Mouse (Mus musculus): Measurements from ENCODE around the gene Lmx1b. TPM values are rescaled to one million over a fixed set of nuclear protein-coding genes. Genes with fewer than 3 reads are reported as not detected.

Gene Lmx1b
- polyA plus RNA-seq, 1 experiment from 2014 or later: 0.59 TPM

DNA sequence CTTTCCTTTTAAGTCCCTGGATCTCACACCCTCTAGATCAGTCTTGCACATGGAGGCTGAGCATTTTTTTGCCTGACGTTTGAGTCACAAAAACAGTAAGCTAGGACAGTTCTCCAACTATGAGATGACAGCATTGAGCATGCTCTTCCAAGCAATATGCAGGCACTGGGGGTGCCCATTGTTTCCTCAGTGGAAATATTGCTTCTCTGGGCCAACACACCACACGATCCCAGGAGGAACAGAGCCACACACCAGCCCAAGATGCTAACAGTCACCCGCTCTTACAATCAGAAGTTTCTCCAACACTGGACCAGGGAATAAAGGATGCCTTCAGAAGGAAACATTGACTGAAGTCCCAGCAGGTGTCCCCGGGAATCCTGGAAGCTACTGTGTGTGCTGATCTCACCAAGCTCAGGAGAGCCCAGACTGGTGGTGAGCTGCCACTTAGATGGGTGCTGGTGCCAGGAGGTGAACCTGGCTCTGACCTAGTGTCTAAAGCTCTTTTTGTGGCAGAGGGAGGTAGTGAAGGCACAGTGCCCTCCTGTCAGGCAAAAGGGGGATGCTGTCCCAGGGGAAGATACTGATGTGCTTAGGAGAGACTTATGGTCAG lies 5.7 kb downstream of the Lmx1b start:
- no peak for ATAC-seq (ENCODE audit: insufficient number of reproducible peaks, low FRiP score, low TSS enrichment, low read depth)
- no peak overlapping the region for H3K27ac ChIP-seq (replicated peaks)

DNA sequence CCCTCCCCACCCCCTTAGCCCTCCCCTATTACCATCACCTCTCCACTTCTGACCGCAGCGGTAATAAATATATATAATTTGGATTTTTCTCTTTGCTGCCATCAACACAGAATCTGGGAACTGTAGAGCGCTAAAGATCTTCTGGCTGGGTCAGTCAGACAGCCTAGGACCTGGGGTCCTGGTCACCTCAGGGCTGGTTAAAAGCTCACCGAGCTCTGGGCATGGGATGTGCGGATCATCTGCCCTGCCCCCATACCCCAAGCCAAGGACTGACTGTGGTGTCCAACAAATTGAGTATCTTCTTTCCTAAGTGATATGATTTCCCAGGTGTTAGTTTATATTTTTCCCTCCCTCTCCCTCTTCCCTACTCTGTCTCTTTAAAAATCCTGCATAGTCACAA lies 6.4 kb downstream of the Lmx1b start:
- Histone ChIP-seq H3K27me3 (peaks cover 98% of the 10 kb centered on the region), H3K27ac (replicated peaks) (no peak overlapping the region), H3K36me3 (no peaks in the 10 kb centered on the region), H3K9me3 (replicated peaks) (no peaks in the 10 kb centered on the region), H3K9ac (no peak overlapping the region), H3K4me1 (peaks cover 39% of the 10 kb centered on the region), H3K4me3 (replicated peaks) (no peak overlapping the region), H3K4me2 (replicated peaks) (no peak overlapping the region)
- ATAC-seq (ENCODE audit: insufficient number of reproducible peaks, low FRiP score, low TSS enrichment, low read depth): no peak
- 35% methylated on average over 5 of the region's 5 CpGs for WGBS

More for the DNA sequence above, 5.7 kb downstream of the Lmx1b start:
- WGBS: 47% methylated on average over 4 of the region's 4 CpGs
- H3K9ac ChIP-seq: no peak overlapping the region
- no peaks in the 10 kb centered on the region for H3K36me3 ChIP-seq
- peaks cover 39% of the 10 kb centered on the region for H3K4me1 ChIP-seq
- H3K4me3 ChIP-seq (replicated peaks): no peak overlapping the region
- H3K9me3 ChIP-seq (replicated peaks): no peaks in the 10 kb centered on the region
- H3K27me3 ChIP-seq: peaks cover 98% of the 10 kb centered on the region
- no peak overlapping the region for H3K4me2 ChIP-seq (replicated peaks)

DNA sequence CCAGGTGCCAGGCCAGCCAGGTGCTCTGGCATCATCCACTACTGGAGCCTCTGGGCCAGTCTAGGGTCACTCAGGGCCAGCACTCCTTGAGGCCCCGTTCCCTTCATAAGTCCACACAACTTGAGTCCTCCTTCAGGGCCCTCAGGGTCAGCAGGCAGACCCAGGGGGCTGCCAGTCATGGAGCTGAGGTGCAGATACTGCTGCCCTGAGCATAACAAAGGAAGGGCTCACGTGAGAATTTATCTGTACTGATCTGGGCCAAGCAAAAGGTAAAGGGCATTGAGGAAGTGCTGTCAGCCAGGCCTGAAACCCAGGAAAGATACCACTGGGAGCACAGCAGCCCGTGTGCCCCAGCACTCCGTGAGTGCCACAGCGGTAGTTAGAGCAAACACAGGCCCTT lies 7.1 kb downstream of the Lmx1b start:
- Histone ChIP-seq H3K36me3 (no peaks in the 10 kb centered on the region), H3K27ac (replicated peaks) (no peak overlapping the region), H3K9me3 (replicated peaks) (no peaks in the 10 kb centered on the region), H3K27me3 (peaks cover 96% of the 10 kb centered on the region), H3K4me1 (peaks cover 39% of the 10 kb centered on the region), H3K9ac (no peak overlapping the region), H3K4me2 (replicated peaks) (no peak overlapping the region), H3K4me3 (replicated peaks) (no peak overlapping the region)
- no peak for ATAC-seq (ENCODE audit: insufficient number of reproducible peaks, low FRiP score, low TSS enrichment, low read depth)
- 47% methylated on average over 5 of the region's 5 CpGs for WGBS

DNA sequence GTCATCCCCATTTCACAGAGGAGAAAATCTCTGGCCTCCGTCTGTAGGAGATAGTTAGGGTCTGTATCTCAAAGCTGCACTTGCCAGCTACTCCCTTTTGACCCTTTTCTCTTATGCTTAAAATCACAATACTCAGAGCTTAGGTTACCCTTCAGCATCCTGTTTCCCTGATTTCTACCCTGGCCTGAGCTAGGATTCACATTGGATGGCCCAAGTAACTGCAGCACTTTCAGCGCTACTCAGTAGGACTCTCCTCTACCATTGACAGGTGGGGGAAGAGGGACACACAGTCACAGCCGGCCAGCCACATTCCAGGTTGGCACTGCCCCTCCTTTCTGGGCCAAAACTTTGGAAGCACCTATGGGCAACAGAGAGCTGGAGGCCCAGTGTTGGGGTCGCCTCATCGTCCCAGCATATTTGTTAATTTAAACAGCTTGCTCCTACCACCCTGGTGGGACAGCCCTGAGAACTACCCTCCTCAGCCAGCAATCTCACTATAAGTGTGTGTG lies 7.7 kb downstream of the Lmx1b start:
- no peak for ATAC-seq (ENCODE audit: insufficient number of reproducible peaks, low FRiP score, low TSS enrichment, low read depth)
- Histone ChIP-seq H3K27me3 (peaks cover 96% of the 10 kb centered on the region), H3K4me2 (replicated peaks) (no peak overlapping the region), H3K27ac (replicated peaks) (no peak overlapping the region), H3K9ac (no peak overlapping the region), H3K36me3 (no peaks in the 10 kb centered on the region), H3K4me3 (replicated peaks) (no peak overlapping the region), H3K9me3 (replicated peaks) (no peaks in the 10 kb centered on the region), H3K4me1 (peaks cover 42% of the 10 kb centered on the region)
- WGBS: 41% methylated on average over 5 of the region's 5 CpGs

DNA sequence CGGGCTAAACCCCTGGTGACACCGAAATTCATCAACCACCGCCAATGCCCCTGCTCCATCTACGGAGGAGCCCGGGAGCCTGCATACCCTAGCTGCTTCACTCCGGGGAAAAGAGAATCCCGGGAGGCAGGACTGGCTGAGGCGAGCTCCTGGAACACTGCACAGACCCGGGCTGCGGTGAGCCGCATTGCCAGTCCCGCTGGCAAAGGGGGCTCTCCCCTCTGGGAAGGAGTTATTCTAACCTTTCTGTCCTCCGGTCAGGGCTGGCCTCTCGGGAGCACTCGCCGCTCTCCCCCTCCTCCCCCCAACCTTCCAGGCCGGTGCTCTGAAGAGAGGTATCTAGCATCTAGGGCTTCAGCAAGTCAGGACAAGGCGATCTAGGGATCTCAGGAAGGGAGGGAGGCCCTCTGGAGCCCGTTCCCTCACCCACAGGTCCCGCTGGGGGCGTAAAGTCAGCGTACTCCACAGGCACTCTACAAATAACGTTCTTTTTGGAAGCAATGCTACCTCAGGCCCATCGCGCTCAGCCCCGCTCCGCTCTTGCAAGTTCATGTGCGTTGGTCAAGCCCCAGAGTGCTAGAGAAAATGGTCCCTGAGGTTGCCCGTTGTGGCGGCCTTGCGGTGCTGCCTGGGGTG lies 8.5 kb downstream of the Lmx1b start:
- peak overlapping the region; percentile 44 for H3K4me2 ChIP-seq (replicated peaks)
- no peak overlapping the region for H3K27ac ChIP-seq (replicated peaks)
- WGBS: 6% methylated on average over 31 of the region's 31 CpGs
- peaks cover 97% of the 10 kb centered on the region for H3K27me3 ChIP-seq
- no peaks in the 10 kb centered on the region for H3K36me3 ChIP-seq
- peak overlapping the region; percentile 21 for H3K4me3 ChIP-seq (replicated peaks)
- H3K9me3 ChIP-seq (replicated peaks): no peaks in the 10 kb centered on the region
- no peak overlapping the region for H3K9ac ChIP-seq
- H3K4me1 ChIP-seq: peaks cover 50% of the 10 kb centered on the region
- ATAC-seq (ENCODE audit: insufficient number of reproducible peaks, low FRiP score, low TSS enrichment, low read depth): no peak

DNA sequence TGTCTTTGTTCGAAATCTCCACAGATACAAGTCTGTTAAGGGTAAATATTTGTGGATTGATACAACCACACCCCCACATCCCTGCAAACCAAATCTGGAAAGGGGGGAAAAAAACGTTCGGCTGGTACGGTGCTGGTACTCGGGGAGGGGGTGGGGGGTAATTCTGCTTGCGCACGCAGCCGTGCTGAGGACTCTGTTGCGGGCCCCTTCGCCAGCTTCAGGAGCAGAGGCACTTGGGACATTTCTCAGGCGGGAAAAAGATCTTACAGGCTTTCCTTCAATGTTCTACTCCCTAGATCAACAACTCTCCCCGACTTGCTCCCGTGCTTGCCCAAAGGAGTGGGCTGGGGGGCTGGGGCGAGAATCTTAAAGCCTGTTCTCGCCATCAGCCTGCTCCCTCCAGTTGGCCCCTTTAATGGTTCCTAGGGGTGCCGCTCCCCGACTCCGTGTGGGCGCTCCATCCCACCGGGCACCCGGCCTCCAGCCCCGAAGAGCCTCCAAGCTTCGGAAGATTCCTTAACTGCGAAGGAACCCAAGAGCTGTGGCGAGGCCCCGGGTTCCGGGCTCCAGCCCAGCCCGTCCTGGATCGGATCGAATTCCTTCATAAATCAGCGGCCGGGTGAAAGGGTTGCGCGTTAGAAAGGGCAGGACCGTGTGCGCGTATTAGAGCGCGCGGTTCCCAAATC lies 9.1 kb downstream of the Lmx1b start:
- ATAC-seq (ENCODE audit: insufficient number of reproducible peaks, low FRiP score, low TSS enrichment, low read depth): no peak
- Histone ChIP-seq H3K4me2 (replicated peaks) (peak overlapping the region; percentile 44), H3K4me3 (replicated peaks) (peak overlapping the region; percentile 21), H3K9ac (no peak overlapping the region), H3K27ac (replicated peaks) (no peak overlapping the region), H3K36me3 (no peaks in the 10 kb centered on the region), H3K9me3 (replicated peaks) (no peaks in the 10 kb centered on the region), H3K4me1 (peaks cover 51% of the 10 kb centered on the region), H3K27me3 (peaks cover 95% of the 10 kb centered on the region)
- WGBS: 3% methylated on average over 40 of the region's 40 CpGs

DNA sequence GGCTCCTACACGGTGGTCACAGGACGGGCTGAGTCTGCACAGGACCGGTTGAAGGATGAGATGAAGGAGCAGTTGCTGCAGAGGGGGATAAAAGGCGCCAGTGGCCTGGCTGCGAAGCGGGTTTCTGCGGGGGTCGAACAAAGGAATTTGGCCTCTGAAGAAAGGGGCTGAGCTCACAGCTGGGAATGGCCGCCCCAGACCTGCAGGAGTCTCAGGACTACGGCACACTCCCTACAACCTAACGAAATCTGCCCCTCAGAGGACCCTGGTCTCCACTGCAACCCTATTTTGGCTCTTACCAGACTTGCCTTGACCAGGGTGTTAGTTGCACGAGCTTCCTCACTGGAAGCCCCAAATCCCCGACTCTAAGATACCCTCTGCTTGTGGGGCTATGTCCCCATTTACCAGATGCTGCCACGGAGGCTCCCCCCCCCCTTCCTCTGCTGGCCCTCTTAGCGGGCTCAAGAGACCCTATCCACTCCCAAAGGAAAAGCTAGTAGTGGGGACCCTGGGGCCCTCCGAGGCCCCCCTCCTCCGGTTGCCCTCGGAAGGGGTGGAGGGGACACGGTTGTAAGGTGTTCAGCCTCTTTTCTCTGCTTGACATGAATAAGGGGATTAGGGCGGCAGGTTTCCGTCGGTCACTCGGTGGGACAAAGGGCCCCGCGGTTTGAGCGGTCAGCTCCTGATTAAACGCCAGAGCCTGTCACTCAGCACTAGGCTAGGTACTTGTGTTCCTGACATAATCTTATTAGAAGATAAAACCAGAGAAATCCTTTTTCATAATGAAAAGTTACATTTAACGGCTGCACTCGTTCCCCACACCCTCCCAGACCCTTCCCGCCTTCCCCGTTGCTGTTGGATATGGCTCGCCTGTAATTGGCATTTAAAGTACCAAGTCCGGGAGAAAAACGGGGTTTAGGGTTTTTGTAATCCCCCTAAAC lies 10.0 kb downstream of the Lmx1b start:
- Histone ChIP-seq H3K36me3 (no peaks in the 10 kb centered on the region), H3K27ac (replicated peaks) (no peak overlapping the region), H3K4me1 (peaks cover 53% of the 10 kb centered on the region), H3K4me2 (replicated peaks) (no peak overlapping the region), H3K4me3 (replicated peaks) (peak overlapping the region; percentile 21; the same call in 1 of the 2 replicates), H3K9ac (no peak overlapping the region), H3K27me3 (peaks cover 95% of the 10 kb centered on the region), H3K9me3 (replicated peaks) (no peaks in the 10 kb centered on the region)
- WGBS: 18% methylated on average over 34 of the region's 34 CpGs
- ATAC-seq (ENCODE audit: insufficient number of reproducible peaks, low FRiP score, low TSS enrichment, low read depth): no peak

DNA sequence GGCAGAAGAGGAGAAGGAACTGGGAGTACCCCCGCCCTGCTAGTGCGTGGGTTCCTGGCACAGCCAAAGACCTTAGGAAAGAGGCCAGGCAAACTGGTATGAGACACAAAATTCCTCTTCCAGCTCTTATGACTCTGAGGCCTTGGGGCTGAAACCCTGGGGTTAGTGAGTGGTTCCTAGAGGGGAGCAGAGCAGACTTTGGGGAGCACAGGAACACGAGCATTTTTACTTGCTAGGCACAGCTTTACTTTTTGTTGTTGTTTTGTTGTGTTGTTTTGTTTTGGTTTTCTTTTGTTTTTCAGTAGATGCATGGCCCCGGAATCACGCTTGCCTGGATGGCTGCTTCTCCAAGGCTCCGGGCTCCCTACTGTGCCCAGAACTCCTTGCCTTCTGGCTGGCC lies 10.7 kb downstream of the Lmx1b start:
- H3K27me3 ChIP-seq: peaks cover 95% of the 10 kb centered on the region
- no peak overlapping the region for H3K27ac ChIP-seq (replicated peaks)
- no peak for ATAC-seq (ENCODE audit: insufficient number of reproducible peaks, low FRiP score, low TSS enrichment, low read depth)
- WGBS: 39% methylated on average over 6 of the region's 6 CpGs
- H3K4me2 ChIP-seq (replicated peaks): no peak overlapping the region
- no peaks in the 10 kb centered on the region for H3K9me3 ChIP-seq (replicated peaks)
- no peaks in the 10 kb centered on the region for H3K36me3 ChIP-seq
- no peak overlapping the region for H3K4me3 ChIP-seq (replicated peaks)
- no peak overlapping the region for H3K9ac ChIP-seq
- H3K4me1 ChIP-seq: peaks cover 53% of the 10 kb centered on the region

GRCm38 (mm10) chr2:33628791-33629190 lies 11.5 kb downstream of the Lmx1b start:
- Histone ChIP-seq H3K4me3 (replicated peaks) (no peak overlapping the region), H3K4me2 (replicated peaks) (no peak overlapping the region), H3K4me1 (peaks cover 53% of the 10 kb centered on the region), H3K27ac (replicated peaks) (no peak overlapping the region), H3K36me3 (no peaks in the 10 kb centered on the region), H3K27me3 (peaks cover 92% of the 10 kb centered on the region), H3K9ac (no peak overlapping the region), H3K9me3 (replicated peaks) (no peaks in the 10 kb centered on the region)
- 15% methylated on average over 16 of the region's 16 CpGs for WGBS
- ATAC-seq (ENCODE audit: insufficient number of reproducible peaks, low FRiP score, low TSS enrichment, low read depth): no peak

DNA sequence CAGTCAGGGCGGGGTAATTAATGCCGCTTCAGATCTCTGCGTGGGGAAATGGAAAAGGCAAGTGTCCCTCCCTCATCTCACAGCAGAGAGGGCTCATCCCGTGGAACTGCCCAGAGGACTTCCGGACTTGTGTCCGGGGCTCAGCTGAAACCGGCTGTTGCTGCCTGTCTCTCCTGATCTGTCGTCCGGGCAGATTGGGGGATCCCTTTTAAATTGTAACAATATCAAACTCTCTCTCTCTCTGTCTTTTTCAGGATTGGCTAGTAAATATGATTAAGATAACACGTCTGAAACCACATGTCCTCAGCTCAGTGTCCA lies 13.3 kb downstream of the Lmx1b start:
- H3K27me3 ChIP-seq: peaks cover 76% of the 10 kb centered on the region
- WGBS: 15% methylated on average over 10 of the region's 10 CpGs

More for the DNA sequence above, 13.3 kb downstream of the Lmx1b start:
- ATAC-seq (ENCODE audit: insufficient number of reproducible peaks, low FRiP score, low TSS enrichment, low read depth): no peak
- peak overlapping the region; percentile 26 for H3K4me2 ChIP-seq (replicated peaks)
- no peaks in the 10 kb centered on the region for H3K36me3 ChIP-seq
- no peak overlapping the region for H3K9ac ChIP-seq
- H3K9me3 ChIP-seq (replicated peaks): no peaks in the 10 kb centered on the region
- peaks cover 50% of the 10 kb centered on the region for H3K4me1 ChIP-seq
- no peak overlapping the region for H3K4me3 ChIP-seq (replicated peaks)
- no peak overlapping the region for H3K27ac ChIP-seq (replicated peaks)
